Mouse (Mus musculus): ENCODE measurements around the gene Fam189a1.

DNA sequence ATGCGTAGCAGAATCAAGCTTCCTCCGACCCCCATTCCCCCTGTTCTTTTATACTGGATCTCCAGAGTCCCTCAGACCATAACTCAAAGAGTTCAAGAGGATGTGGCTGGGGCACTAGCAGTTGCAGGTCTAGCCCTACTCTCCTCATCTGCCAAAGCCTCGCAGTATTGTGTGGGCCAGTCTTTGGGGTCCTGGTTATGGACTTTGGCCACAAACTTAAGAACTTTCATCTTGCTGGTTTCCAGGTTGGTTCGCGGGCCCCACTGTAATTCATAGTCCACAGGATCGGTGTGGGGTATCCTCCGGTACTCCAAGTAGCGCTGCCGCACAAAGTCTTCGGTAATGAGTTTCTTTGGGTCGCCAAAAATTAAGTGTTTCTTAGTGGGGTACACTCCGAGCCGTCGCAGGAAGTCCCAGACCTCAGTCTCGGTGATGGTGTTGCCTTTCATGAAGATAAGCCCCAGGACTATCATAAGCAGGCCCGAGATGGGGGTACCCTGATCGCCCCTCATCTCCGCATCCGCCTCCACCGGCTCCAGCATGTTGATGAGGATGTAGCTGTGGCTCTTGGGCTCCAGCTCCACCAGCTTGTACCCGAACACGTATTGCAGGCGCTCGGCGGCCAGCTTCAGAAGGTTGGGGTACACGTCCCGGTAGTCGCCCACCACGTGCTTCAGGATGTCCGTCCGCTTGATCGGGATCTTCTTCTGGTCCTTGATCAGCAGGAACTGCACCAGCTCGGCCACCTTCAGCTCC, 284.2 kb downstream of the Fam189a1 start:
- TF ChIP-seq POLR2A (IDR thresholded peaks at IDR 0.05; ENCODE audit: borderline replicate concordance, low read depth, low read length), result no peak
- TF ChIP-seq CTCF (IDR thresholded peaks at IDR 0.05; ENCODE audit: low read depth, low read length), result no peak

All from bone marrow macrophage, adult 2 months (primary cell).